In genomic region chr11:22369841-22370240, GRCm38 (mm10) we compare ENCODE assay signal across 30 mouse cellular contexts. TPM values are rescaled to one million over a fixed set of nuclear protein-coding genes. Genes with fewer than 3 reads are reported as not detected.
DNase-seq lines count a peak whose midpoint lies in the region; ATAC-seq and TF ChIP-seq lines count a peak whose summit lies in the region.
"Had no signal": no experiment of that assay in that cellular context is flagged by ENCODE, and none has a peak within 500 bp of the region (broad histone marks: within the 10 kb centered on the region; RNA-seq: fewer than 3 reads in every experiment).

No protein-coding gene starts in this region.

- H3K27me3 ChIP-seq in liver, adult 2 months (ENCODE audit: control insufficient read depth, insufficient read depth, low read length): no peaks in the 10 kb centered on the region
- H3K27me3 ChIP-seq in liver, embryonic 11.5 days (replicated peaks; ENCODE audit: control insufficient read depth, insufficient read depth, low read length): no peaks in the 10 kb centered on the region
- no peaks in the 10 kb centered on the region for H3K27me3 ChIP-seq in forebrain, embryonic 15.5 days
- H3K27me3 ChIP-seq: forebrain, embryonic 12.5 days; hindbrain, embryonic 15.5 days; kidney, embryonic 15.5 days; limb, embryonic 12.5 days; liver, embryonic 13.5 days; midbrain, embryonic 12.5 days; neural tube, embryonic 13.5 days had no signal

- H3K9me3 ChIP-seq in liver, embryonic 11.5 days (ENCODE audit: control insufficient read depth, low read length): no peaks in the 10 kb centered on the region
- no peaks in the 10 kb centered on the region for H3K9me3 ChIP-seq in forebrain, embryonic 15.5 days
- H3K9me3 ChIP-seq: forebrain, embryonic 12.5 days; hindbrain, embryonic 10.5 days; hindbrain, embryonic 15.5 days; kidney, embryonic 15.5 days; liver, embryonic 13.5 days; megakaryocyte, embryonic 14.5 days; midbrain, embryonic 12.5 days; neural tube, embryonic 13.5 days had no signal

- H3K4me3 ChIP-seq in liver, adult 2 months (ENCODE audit: insufficient read depth, low read depth, low read length): no peak overlapping the region
- no peak overlapping the region for H3K4me3 ChIP-seq in liver, embryonic 11.5 days (ENCODE audit: low read depth, low read length)
- no peak overlapping the region for H3K4me3 ChIP-seq in embryonic fibroblast, embryonic 13.5 days (ENCODE audit: insufficient read depth, low read length)
- H3K4me3 ChIP-seq in forebrain, embryonic 15.5 days: no peak overlapping the region
- H3K4me3 ChIP-seq: forebrain, embryonic 12.5 days; hindbrain, embryonic 10.5 days; hindbrain, embryonic 15.5 days; kidney, embryonic 15.5 days; limb, embryonic 12.5 days; liver, embryonic 13.5 days; megakaryocyte, embryonic 14.5 days; midbrain, embryonic 12.5 days; myocyte; neural tube, embryonic 13.5 days had no signal

- no peak for TF ChIP-seq POLR2A in liver, adult 2 months (IDR thresholded peaks at IDR 0.05; ENCODE audit: extremely low read depth, insufficient read depth, low read length)
- no peak for TF ChIP-seq POLR2A in embryonic fibroblast, embryonic 13.5 days (IDR thresholded peaks at IDR 0.05; ENCODE audit: low read depth, low read length)

- DNase-seq in gastrocnemius, adult 18-20 months (ENCODE audit: low spot score): peak; percentile 47
- no peak for DNase-seq in gastrocnemius, postnatal 4 days (ENCODE audit: low spot score in 2 of 2)
- peak; percentile 83 for DNase-seq in liver, adult 2 months (ENCODE audit: extremely low read depth, low read depth, low spot score)
- no peak for DNase-seq in liver, embryonic 11.5 days (ENCODE audit: low spot score)
- DNase-seq in urinary bladder, adult 2 months (ENCODE audit: low spot score): no peak
- DNase-seq in urinary bladder, postnatal 25 days (ENCODE audit: low spot score): no peak
- DNase-seq: adrenal gland, postnatal 10 days; cerebellum, adult 2 months; cerebellum, postnatal 14 days; heart, postnatal 14 days; kidney, adult 11 months; kidney, postnatal 25 days; liver, embryonic 13.5 days; lung, adult 18-20 months; lung, postnatal 4 days; thymus, postnatal 4 days had no signal

- H3K9ac ChIP-seq in liver, adult 2 months (ENCODE audit: low read depth, low read length): no peak overlapping the region
- no peak overlapping the region for H3K9ac ChIP-seq in liver, embryonic 11.5 days (ENCODE audit: low read depth, low read length)
- no peak overlapping the region for H3K9ac ChIP-seq in forebrain, embryonic 15.5 days (replicated peaks)
- H3K9ac ChIP-seq: forebrain, embryonic 12.5 days; hindbrain, embryonic 15.5 days; kidney, embryonic 15.5 days; limb, embryonic 12.5 days; liver, embryonic 13.5 days; midbrain, embryonic 12.5 days; neural tube, embryonic 13.5 days had no signal

- H3K27ac ChIP-seq in liver, adult 2 months (replicated peaks; ENCODE audit: insufficient read depth, low read depth, low read length): no peak overlapping the region
- H3K27ac ChIP-seq in liver, embryonic 11.5 days (ENCODE audit: low read depth, low read length): no peak overlapping the region
- peak overlapping the region; percentile 68 for H3K27ac ChIP-seq in embryonic fibroblast, embryonic 13.5 days (ENCODE audit: insufficient read depth, low read length)
- no peak overlapping the region for H3K27ac ChIP-seq in forebrain, embryonic 15.5 days (replicated peaks)
- H3K27ac ChIP-seq: forebrain, embryonic 12.5 days; hindbrain, embryonic 10.5 days; hindbrain, embryonic 15.5 days; kidney, embryonic 15.5 days; limb, embryonic 12.5 days; liver, embryonic 13.5 days; midbrain, embryonic 12.5 days; neural tube, embryonic 13.5 days had no signal

- no peaks in the 10 kb centered on the region for H3K36me3 ChIP-seq in liver, adult 2 months (ENCODE audit: control insufficient read depth, insufficient read depth, low read length)
- no peaks in the 10 kb centered on the region for H3K36me3 ChIP-seq in liver, embryonic 11.5 days (ENCODE audit: control insufficient read depth, insufficient read depth, low read length)
- H3K36me3 ChIP-seq in forebrain, embryonic 15.5 days: no peaks in the 10 kb centered on the region
- H3K36me3 ChIP-seq: forebrain, embryonic 12.5 days; hindbrain, embryonic 10.5 days; hindbrain, embryonic 15.5 days; kidney, embryonic 15.5 days; limb, embryonic 12.5 days; liver, embryonic 13.5 days; midbrain, embryonic 12.5 days; neural tube, embryonic 13.5 days had no signal

- no peak for TF ChIP-seq CTCF in liver, adult 2 months (IDR thresholded peaks at IDR 0.05; ENCODE audit: low read depth, low read length)
- no peak for TF ChIP-seq CTCF in embryonic fibroblast, embryonic 13.5 days (IDR thresholded peaks at IDR 0.05; ENCODE audit: borderline replicate concordance, insufficient read depth, low read length)

- peaks cover 5% of the 10 kb centered on the region for H3K4me1 ChIP-seq in liver, adult 2 months (ENCODE audit: control insufficient read depth, insufficient read depth, low read length)
- no peaks in the 10 kb centered on the region for H3K4me1 ChIP-seq in liver, embryonic 11.5 days (replicated peaks; ENCODE audit: control insufficient read depth, insufficient read depth, low read length)
- no peaks in the 10 kb centered on the region; the same call in 1 of the 2 replicates for H3K4me1 ChIP-seq in embryonic fibroblast, embryonic 13.5 days (ENCODE audit: control insufficient read depth, insufficient read depth, low read length)
- no peaks in the 10 kb centered on the region for H3K4me1 ChIP-seq in forebrain, embryonic 15.5 days
- H3K4me1 ChIP-seq: hindbrain, embryonic 10.5 days; hindbrain, embryonic 15.5 days; kidney, embryonic 15.5 days; limb, embryonic 12.5 days; liver, embryonic 13.5 days; midbrain, embryonic 12.5 days; neural tube, embryonic 13.5 days had no signal

- no peaks in the 10 kb centered on the region for H3K79me2 ChIP-seq in liver, adult 2 months (ENCODE audit: control insufficient read depth, insufficient read depth, low read length)

- ATAC-seq in liver, embryonic 11.5 days (replicated peaks; ENCODE audit: low FRiP score): no peak
- ATAC-seq in forebrain, embryonic 15.5 days (replicated peaks): no peak
- ATAC-seq: CD4-positive, CD25-positive, alpha-beta regulatory T cell, adult 4 months; inflammation-experienced regulatory T-cells, adult 6 months; lung, postnatal 0 days had no signal

- H3K4me2 ChIP-seq in liver, embryonic 11.5 days: no peak overlapping the region
- H3K4me2 ChIP-seq in forebrain, embryonic 15.5 days (replicated peaks): no peak overlapping the region
- H3K4me2 ChIP-seq: forebrain, embryonic 12.5 days; hindbrain, embryonic 15.5 days; kidney, embryonic 15.5 days; limb, embryonic 12.5 days; liver, embryonic 13.5 days; midbrain, embryonic 12.5 days; neural tube, embryonic 13.5 days had no signal

- 38% methylated on average over 2 of the region's 2 CpGs for WGBS in liver, adult 2 months
- WGBS in liver, embryonic 11.5 days: 54% methylated on average over 2 of the region's 2 CpGs
- WGBS in forebrain, embryonic 15.5 days: 75% methylated on average over 2 of the region's 2 CpGs

RNA-seq across cellular contexts. Expression of gene Ehbp1, which starts 27.7 kb away (rescaled TPM):
- 10 to 100 TPM; 13.5 to 15.7 TPM for total RNA-seq in gastrocnemius, adult 18-20 months (2021)
- 10 to 100 TPM; 36.8 to 44.8 TPM for total RNA-seq in gastrocnemius, postnatal 4 days (2021)
- 7.7 and 9.5 TPM in 2 replicates for total RNA-seq in liver, adult 2 months (2014; rRNA removed)
- polyA plus RNA-seq in liver, adult 2 months (2012; rRNA removed): 1.0 and 1.3 TPM in 2 replicates
- 6.3 and 7.5 TPM in 2 replicates for polyA plus RNA-seq in liver, embryonic 11.5 days (2014; fragmentation: Nextera tagmentation; extraction: Ambion mirVana)
- polyA plus RNA-seq in embryonic fibroblast, embryonic 13.5 days (2011; ENCODE audit: insufficient read length, low read depth, missing spikeins): 27.7 and 38.7 TPM in 2 replicates
- 22.2 and 24.0 TPM in 2 replicates for polyA plus RNA-seq in urinary bladder, adult 2 months (2012; rRNA removed)
- polyA plus RNA-seq in forebrain, embryonic 15.5 days (2015; fragmentation: Nextera tagmentation; extraction: Ambion mirVana): 17.0 and 21.2 TPM in 2 replicates

Comparison
In these comparisons a context has a peak if more than half of its experiments do, and no peak if none do; other contexts are left out.
1. DNase-seq: peak in gastrocnemius, adult 18-20 months (single experiment) and liver, adult 2 months (single experiment); none in gastrocnemius, postnatal 4 days (0 of 2), liver, embryonic 11.5 days (single experiment), urinary bladder, adult 2 months (single experiment) and urinary bladder, postnatal 25 days (single experiment).